Mouse (Mus musculus): ENCODE data around the gene Strap.
"Not testable (repeated sequence)": the region's sequence is repeated elsewhere in the genome, so short reads cannot be mapped to it uniquely, and the experiment has no call there.

Gene Strap

GRCm38 (mm10) chr6:137734846-137735609 lies at the start of gene Strap:
Gene Strap, plus strand, starts transcription at chr6:137735078.
- DNase-seq (ENCODE audit: low read depth, low spot score) = peak; percentile 99

- no peak for DNase-seq (ENCODE audit: low read depth, low spot score)
Observed at GRCm38 (mm10) chr6:137687667-137688066, 47.2 kb upstream of the Strap start.

- no peak for DNase-seq (ENCODE audit: low read depth, low spot score)
Observed at GRCm38 (mm10) chr6:137688079-137688478, 46.8 kb upstream of the Strap start.

DNA sequence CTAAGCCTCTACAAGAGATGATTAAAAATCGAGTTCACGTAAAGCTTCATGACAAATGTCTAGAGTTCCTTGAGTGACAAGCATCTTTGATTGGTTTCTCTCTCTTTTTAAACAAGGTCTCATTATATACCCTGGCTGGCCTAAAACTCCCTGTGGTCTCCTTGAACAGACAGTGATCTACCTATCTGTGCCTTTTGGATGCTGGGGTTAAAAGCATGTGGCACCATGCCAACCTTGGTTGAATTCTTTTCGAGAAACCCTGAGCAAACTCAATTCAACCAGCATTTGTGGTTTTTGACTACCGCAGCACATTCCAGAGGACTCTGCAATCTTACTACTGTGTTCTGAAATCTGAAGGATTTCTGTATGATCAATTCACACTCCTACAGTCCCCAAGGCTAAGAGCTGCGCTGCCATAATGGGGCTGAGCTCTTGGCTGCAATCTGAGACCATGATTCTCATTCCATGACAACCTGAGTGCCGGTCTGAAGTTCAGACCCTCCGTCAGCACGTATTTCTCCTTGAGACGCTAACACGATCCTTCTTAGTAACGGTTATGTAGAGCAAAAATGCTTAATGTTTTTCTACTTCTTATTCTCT lies 46.3 kb upstream of the Strap start:
- peak; percentile 12 for DNase-seq (ENCODE audit: low read depth, low spot score)

GRCm38 (mm10) chr6:137690550-137691119 lies 44.2 kb upstream of the Strap start:
- no peak for DNase-seq (ENCODE audit: low read depth, low spot score)

- no peak for DNase-seq (ENCODE audit: low read depth, low spot score)
Observed at GRCm38 (mm10) chr6:137694310-137694709, 40.6 kb upstream of the Strap start.

- no peak for DNase-seq (ENCODE audit: low read depth, low spot score)
Observed at GRCm38 (mm10) chr6:137695046-137695445, 39.8 kb upstream of the Strap start.

DNA sequence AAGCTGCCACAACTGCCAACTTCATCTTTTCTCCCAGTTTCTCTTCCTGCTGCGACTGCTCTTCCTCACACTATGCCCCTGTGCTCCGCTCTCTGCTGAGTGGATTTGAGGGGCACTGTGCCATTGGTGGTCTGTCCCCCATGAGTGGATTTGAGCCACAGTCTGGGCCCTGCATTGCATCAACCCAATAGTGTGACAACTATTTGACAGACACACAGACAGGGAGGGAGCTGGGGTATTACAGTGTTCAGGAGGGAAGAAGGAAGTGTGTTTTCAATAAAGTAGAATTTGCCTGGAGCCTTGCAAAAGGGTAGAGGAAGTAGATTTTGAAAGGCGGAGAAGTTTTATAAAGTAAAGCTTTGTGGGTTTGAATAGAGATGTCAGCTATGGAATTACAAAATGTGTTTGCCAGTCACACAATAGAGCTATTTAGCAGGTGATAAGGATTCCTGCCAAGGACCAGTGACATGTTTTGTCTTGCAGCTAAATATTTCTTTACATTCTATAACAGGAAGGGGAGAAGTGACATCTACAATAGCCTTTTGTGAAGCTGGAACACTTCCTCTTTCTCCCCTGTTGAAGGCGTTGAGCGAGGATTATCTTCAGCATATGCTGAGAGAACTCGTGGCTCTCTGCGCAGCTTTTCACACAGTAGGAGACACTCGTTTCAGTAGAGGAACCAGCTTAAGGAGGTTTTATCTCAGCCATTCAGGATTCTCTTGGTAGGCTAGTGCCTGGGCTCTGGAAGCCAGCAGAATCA lies 38.3 kb upstream of the Strap start:
- DNase-seq (ENCODE audit: low read depth, low spot score) = no peak

GRCm38 (mm10) chr6:137699434-137699833 lies 35.4 kb upstream of the Strap start:
- DNase-seq (ENCODE audit: low read depth, low spot score) = no peak

DNA sequence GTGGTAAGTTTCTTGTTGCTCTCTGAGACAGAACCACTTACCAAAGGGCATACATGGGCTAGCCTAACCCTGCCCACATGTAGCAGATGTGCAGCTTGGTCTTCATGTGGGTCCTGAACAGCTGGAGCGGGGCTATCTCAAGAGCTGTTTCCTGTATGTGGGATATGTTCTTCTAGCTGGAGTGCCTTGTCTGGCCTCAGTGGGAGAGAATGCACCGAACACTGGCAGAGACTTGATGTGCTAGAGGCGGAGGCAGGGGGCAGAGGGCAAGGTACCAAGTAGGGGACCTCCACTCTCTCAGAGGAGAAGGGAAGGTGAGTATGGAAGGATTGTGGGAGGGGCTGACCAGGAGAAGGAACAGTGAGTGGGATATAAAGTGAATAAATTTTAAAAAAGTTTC lies 32.7 kb upstream of the Strap start:
- no peak for DNase-seq (ENCODE audit: low read depth, low spot score)

DNA sequence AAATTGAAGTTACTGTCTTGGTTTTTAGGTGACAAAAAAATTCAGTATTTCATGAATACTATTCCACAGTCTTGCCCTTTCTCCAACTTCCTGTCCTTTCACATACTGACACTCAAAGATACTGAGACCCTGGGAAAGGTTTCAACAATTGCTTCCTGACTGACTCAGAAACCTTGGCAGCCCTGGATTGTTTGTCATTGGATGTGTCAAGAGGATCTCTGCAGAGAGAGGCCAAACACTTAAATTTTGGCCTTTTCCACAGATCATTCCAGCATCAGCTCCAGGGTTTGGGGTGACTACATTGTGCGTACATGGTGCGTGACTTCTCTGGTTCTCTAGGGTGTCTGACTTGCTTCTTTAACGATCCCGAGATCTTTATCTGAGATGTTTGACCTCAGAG lies 32.0 kb upstream of the Strap start:
- DNase-seq (ENCODE audit: low read depth, low spot score) = no peak

GRCm38 (mm10) chr6:137703431-137703830 lies 31.4 kb upstream of the Strap start:
- no peak for DNase-seq (ENCODE audit: low read depth, low spot score)

- DNase-seq (ENCODE audit: low read depth, low spot score) = no peak
Observed at GRCm38 (mm10) chr6:137704300-137704939, 30.5 kb upstream of the Strap start.

- DNase-seq (ENCODE audit: low read depth, low spot score) = no peak
Observed at GRCm38 (mm10) chr6:137706209-137706608, 28.7 kb upstream of the Strap start.

DNA sequence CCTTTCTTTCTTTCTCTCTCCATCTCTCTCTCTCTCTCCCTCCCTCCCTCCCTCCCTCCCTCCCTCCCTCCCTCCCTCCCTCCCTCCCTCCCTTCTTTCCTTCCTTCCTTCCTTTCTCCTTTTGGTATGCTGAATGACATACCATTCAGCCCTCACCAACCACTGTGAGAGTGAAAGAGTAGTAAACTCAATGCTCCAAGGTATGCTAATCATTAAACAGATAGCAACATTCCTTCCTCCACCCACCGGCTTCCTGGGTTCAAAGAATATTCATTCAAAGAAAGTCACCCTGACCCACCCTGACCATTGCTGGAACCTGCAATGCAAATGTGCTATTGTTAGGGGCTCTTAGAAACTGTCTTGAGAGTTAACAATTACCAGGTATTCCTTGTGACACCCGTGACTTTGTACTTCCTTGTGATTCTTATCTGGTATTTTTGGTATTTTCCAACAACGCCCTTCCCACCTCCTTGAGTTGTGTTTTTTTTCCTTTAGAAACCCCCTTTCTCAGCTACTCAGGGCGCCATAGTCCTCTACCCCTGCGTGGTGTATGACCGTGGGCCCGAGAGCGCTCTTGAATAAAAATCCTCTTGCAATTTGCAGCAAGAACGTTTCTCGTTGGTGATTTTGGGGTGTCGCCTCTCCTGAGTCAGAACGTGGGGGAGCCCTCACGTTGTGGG lies 26.0 kb upstream of the Strap start:
- not testable (repeated sequence) for DNase-seq (ENCODE audit: low read depth, low spot score)

- DNase-seq (ENCODE audit: low read depth, low spot score) = no peak
Observed at GRCm38 (mm10) chr6:137710179-137711037, 24.5 kb upstream of the Strap start.

- no peak for DNase-seq (ENCODE audit: low read depth, low spot score)
Observed at GRCm38 (mm10) chr6:137712654-137713309, 22.1 kb upstream of the Strap start.

DNA sequence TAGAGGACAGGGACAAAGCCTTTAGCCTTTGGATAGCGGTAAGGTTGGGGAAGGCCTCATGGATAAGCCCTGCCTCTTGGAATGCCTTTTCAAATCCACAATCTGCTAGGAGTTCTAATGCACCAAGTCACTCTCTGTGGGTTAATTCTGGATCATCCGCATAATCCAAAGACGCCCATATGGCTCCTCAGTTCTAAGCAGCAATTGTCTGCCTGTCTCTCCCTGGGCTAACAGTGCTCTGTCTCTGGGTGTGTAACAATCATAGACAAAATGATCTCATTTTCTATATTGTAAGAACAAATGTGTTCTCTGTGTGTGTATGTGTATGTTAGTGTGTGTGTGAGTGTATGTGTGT lies 21.6 kb upstream of the Strap start:
- no peak for DNase-seq (ENCODE audit: low read depth, low spot score)

GRCm38 (mm10) chr6:137716802-137717201 lies 18.1 kb upstream of the Strap start:
- no peak for DNase-seq (ENCODE audit: low read depth, low spot score)

All from mesoderm, embryonic 11.5 days (tissue).